Mouse (Mus musculus) bone marrow, adult 2 months (tissue): ENCODE results near the gene 4930402H24Rik.
A peak's percentile ranks its signal among the peaks of the same experiment; 100 is the strongest.

ENCODE experiments used
- CTCF ChIP-seq: fragments of 200-500 bp; IDR thresholded peaks from 2 replicates; pipeline ENCODE4 v1.5.1; 2011; ENCODE audit warnings: low read length, control low read depth; ENCODE audit not compliant: control insufficient read depth, insufficient read depth
- POLR2A ChIP-seq: fragments of 200-500 bp; IDR thresholded peaks from 2 replicates; pipeline ENCODE4 v1.6.1; 2011; ENCODE audit warnings: low read depth, mild to moderate bottlenecking, control low read depth, low read length, borderline replicate concordance; ENCODE audit not compliant: control insufficient read depth

DNA sequence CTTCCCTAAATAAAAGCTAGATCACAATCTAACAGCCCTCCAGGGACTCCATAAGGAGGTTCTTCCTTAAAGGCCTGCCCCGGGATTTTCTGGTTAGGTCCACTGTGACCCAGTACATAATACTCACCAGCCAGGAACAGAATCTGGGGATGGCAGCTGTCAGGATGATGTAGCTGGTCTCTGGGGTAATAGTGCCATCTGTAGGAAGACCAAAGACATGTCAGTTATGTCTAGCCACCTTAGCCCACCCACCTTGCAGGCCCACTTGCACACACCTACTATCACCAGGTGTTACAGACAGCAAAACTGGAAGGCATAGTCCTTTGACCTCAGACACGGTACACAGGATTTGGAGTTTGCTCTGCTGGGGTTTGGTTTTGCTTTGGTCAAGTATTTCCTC lies 138.7 kb downstream of the 4930402H24Rik start:
- TF ChIP-seq POLR2A (no peak), CTCF (0 out of 2 replicates have a peak, but pooled peaks have one; percentile 28)
